Mouse (Mus musculus) stomach, embryonic 15.5 days (tissue): Measurements from ENCODE around the gene Mafb. TPM values are rescaled to one million over a fixed set of nuclear protein-coding genes. Genes with fewer than 3 reads are reported as not detected.

Experiments
- polyA plus RNA-seq: library from polyadenylated mRNA; unstranded; fragments of >200 nt; fragmentation: Nextera tagmentation; extraction: Ambion mirVana; gene quantifications from 2 replicates; pipeline ENCODE4 v1.2.1, GENCODE M21; 2015

Mafb gene
- polyA plus RNA-seq, 1 experiment from 2014 or later: 9.2 TPM

Other genes starting within 250 kb of the Mafb start
- 4.9 and 5.0 TPM in 2 replicates for gene Gm826, start 32.9 kb downstream of the Mafb start, polyA plus RNA-seq